Mouse (Mus musculus) NIH3T3 (cell line): ENCODE measurements around the gene Slc47a1.

Experiments
- DNase-seq: peaks from one replicate; pipeline ENCODE4 v3.0.0-alpha.2; 2012; ENCODE audit warnings: low read depth

Gene Slc47a1

DNA sequence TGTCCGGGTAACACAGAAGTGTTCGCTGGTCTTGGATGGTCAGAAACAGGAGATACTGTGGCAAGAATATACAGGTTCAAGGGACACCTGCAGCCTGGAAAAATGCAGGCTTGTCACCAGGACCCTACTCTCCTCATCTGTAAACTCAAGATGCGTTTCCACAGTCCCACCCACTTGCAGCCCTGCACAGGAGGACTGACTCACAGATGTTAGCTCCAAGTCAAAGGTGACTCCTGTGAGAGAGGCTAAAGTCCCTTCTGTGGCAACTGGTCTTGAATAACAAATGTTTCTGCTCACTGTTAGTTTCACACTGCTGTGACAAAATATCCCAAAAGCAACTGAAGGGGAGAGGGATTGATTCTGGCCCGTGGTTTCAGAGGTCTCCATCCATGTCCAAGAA is 506 bp upstream of the Slc47a1 start:
- no peak for DNase-seq

GRCm38 (mm10) chr11:61368668-61369067 is 9.5 kb downstream of the Slc47a1 start:
- no peak for DNase-seq

- no peak for DNase-seq
Measured at GRCm38 (mm10) chr11:61366517-61367273, 11.4 kb downstream of the Slc47a1 start.

DNA sequence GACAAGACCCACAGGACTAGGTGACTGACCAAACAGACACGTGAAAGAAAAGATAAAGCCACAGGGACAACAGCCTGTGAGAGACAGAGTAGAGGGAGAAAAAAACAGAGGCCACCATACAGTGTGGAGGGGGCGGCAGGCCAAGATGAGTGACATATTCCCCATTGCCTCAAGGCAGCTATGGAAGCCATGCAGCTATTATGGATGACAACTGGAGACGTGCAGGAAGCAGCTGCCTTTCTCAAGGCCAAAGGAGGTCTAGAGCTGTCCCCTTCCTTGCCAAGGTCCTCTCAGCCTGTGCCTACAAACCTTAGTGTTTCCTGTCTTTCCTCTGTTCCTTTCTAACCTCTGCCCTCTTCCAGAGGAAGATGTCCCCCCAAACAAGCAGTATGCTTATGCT is 12.2 kb downstream of the Slc47a1 start:
- no peak for DNase-seq

DNA sequence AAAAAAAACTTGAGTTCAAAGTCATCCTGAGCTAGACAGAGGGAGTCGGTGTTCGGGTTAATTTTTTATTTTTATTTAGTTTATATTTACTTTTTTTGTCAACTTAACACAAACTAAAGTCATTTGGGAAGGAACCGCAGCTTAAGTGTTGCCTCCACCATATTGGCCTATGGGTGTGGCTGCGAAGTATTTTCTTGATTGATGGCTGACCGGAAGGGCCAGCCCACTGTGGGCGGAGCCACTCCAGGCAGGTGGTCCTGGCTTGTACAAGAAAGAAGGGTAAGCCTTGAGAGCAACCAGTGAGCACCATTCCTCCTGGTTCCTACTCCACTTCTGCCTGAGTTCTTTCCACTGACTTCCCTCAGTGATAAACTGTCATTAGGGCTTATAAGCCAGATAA is 14.0 kb downstream of the Slc47a1 start:
- no peak for DNase-seq

DNA sequence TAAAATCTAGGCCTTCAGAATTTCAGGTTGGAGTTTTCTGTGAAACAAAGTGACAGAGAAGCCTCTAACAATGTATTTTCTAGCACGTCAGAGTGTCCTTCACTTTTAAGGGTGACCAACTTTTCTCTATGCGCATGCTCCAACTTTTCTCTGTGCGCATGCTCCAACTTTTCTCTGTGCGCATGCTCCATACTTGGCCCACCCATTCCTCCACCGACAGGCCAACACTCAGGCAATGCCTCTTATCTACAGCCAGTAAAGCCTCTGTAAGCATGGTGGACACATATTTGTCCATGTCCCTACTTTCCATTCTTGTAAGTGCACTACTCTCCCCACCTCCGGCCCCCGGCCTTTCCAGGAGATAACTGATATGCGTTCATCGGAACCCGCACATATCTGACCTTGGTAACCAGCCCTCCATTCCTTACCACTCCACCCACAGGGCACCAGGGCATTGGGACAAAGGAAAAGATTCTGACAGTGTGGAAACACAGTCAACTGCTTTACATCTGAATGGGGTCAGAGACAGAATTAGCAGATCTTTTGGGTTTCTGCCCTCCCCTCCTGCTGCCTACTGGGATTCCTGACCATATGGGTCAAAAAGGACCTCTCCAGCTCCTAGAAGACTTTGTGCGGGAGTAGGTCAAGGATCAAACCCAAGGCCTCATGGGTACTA is 16.5 kb downstream of the Slc47a1 start:
- no peak for DNase-seq

DNA sequence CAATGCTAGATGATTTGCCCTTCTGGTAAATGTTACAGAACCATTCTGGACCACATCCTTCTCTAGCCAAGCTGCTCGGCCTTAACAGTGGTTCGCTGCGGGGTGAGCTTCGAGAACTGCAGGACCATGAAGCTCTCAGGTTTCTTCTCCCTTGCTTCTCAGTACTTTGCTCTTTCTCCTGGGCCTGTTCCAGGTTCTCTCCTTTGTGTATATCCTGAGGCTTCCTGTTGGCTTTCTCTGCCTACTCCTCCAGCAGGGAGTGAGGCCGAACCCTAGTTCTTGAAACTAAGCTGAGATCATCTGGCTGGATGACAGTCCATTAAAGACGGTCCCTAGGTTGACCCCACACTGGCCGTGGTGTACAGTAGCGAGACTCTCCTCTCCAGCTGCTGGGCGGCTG is 21.5 kb downstream of the Slc47a1 start:
- DNase-seq, result no peak

DNA sequence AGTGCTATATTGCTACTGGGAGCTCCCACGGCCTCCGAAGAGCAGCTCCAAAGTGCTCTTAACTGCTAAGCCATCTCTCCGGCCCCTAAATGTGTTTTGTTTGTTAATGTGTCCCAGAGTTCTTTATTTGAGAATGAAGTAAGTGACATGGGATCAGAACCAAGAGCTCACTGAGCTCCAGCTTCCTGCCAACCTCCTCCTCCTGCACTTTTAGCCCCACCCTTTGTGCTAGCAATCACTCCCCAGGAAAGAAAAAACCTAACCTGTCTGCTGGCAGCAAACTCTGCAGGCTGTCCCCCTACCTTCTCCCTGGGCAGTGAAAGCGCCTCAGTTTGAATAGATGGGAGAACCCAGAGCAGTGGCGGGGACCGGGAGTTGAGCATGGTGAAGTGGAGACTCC is 22.0 kb downstream of the Slc47a1 start:
- DNase-seq, result no peak

DNA sequence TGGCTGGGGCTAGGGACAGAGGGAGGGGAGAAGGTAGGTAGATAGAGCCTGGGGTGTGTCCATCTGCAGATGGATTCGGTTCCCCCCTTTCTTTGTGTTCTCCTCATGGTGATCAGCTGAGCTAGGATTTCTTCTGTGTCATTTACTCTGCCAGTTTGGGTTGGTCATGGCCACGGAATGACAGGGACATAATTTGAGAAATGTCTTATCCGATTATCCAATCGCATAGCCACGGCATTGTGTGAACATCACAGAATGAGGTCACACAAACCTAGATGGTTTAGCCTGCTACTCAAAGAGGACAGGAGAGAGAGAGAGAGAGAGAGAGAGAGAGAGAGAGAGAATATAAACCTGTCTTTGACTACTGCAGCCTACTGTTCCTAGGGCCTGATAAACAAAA is 22.8 kb downstream of the Slc47a1 start:
- no peak for DNase-seq

DNA sequence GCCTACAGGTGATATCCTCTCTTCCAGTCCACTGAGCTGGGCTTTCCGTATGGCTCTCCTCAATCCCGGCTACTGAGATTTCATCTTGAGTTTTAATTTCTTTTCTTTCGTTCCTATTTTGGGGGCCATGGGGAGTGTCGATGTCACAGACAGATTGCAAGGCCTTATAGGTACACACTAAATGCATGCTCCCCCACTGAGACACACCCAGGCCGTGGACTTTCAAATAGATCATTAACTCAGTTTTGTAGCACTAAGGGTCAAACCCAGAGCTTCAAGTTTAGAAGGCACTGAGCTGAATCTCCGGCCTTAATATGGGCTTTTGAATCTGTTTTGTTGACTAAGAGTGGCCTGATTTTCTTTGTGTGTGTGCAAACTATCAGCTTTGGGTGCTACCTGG is 23.8 kb downstream of the Slc47a1 start:
- DNase-seq, result no peak

DNA sequence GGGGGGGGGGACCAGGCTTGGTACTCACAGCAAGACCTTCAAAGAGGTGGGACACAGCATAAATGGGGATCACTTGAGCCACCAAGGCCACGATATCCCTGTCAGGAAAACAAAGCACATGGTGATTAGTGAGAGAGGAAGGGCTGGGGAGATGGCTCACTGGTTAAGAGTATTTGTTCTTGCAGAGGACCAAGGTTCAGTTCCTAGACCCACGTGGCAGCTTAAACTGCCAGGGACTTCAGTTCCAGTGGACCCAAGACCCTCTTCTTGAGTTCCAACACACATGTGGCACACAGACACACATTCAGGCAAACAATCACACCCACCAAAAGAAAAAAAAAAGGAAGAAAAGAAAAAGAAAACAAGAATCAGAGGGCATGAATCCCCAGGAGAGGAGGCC is 25.1 kb downstream of the Slc47a1 start:
- DNase-seq, result no peak

GRCm38 (mm10) chr11:61352138-61352651 is 25.9 kb downstream of the Slc47a1 start:
- peak; percentile 38 for DNase-seq

DNA sequence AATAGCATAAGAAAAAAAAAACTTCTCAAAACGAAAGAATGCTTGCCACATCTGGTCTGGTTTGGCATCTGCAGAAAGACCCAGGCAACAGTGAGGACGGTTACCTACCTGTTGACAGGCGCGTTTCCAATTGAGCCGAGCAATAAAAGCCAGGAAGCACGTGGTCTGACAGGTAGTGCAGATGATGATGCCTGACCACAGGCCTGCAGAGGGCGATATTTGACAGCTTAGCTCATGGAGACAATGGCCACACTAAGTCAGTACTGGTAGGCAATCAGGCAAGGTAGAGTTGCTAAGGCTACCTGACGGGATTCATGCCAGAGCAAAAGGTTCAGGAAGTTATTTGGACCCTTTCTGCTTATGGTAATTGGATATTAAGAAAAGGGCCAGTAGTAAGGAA is 28.8 kb downstream of the Slc47a1 start:
- DNase-seq, result peak; percentile 58

- peak; percentile 10 for DNase-seq
Measured at GRCm38 (mm10) chr11:61346133-61346532, 32.0 kb downstream of the Slc47a1 start.

DNA sequence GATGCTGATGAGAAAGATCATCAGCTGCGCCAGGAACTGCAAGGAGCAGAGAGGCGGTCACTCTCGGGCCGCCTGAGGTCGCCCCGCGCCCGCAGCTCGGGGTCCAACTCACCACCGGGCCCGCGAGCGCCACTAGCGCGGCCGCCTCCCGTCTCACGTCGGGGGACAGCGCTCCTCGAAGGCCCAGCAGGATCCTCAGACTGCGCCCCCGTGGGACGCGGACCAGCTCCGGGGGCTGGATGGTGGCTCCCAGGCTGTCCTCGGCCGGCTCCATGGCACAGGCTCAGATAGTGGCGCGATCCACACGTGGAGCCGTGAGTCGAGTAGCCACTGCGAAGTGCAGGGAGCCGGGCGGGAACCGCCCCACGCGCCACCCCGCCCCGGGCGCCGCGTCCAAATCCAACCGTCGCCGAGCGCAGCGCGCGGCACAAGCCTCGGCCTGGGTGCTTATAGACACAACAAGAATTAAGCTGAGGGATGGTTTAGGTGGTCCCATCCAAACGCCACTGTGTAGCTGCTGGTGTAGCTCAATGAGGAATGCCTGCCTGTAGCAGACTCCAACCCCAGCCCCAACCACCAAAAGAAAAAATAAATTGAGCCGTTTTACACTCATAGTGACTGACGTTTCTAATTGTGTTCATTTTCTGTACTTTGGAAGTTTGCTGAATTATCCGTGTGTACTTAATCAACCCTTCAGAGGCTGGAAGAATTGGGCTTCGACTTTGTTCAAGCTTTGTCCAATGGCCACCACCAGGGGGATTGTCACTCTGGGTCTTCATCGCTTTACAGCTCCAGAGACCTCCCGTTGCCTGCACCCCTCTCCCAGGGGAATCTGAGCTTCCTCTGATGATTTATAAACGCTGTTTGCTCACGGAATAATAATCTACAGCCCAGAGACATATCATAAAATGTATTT is 35.4 kb downstream of the Slc47a1 start, which contains the start of gene Slc47a2:
Slc47a2 (minus strand) TSS at position 356 of the 916 bp plus-strand sequence.
- DNase-seq, result peak; percentile 7

DNA sequence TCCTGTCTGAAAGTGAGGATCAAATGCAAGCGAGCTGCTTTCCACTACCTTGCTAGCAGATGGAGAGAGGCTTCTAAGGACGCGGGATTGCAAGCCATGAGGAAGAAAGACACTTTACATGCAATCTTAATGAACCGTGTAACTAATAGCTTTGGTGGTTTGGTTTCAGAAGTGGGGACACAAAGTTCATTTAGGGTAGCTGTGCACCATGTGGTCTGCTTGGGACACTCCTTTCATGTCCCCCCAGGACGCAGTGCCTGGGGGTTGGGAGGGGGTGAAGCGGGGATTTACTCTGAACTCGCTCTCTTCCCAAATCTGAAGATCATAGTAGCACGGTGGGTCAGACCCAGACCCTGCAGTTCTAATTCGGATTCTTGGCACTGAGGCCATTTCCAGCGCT is 36.2 kb downstream of the Slc47a1 start:
- no peak for DNase-seq

- no peak for DNase-seq
Measured at GRCm38 (mm10) chr11:61341233-61341632, 36.9 kb downstream of the Slc47a1 start.

DNA sequence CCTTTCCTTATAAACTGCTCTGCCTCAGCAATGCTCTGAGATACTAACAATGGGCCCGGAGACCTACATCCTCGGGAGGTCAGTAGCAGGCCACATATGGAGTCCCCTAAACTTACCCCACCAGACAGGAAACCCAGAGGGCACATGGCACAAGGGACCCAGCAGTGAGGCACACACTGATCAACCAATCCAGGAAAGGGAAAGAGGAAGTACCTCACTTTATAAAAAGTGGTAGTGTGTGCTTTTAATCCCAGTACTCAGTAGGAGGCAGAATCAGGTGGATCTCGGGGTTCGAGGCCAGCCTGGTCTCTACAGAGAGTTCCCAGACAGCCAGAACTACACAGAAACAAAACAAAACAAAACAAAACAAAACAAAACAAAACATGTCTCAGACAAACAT is 37.8 kb downstream of the Slc47a1 start:
- no peak for DNase-seq

GRCm38 (mm10) chr11:61337586-61337985 is 40.6 kb downstream of the Slc47a1 start:
- DNase-seq, result peak; percentile 59

DNA sequence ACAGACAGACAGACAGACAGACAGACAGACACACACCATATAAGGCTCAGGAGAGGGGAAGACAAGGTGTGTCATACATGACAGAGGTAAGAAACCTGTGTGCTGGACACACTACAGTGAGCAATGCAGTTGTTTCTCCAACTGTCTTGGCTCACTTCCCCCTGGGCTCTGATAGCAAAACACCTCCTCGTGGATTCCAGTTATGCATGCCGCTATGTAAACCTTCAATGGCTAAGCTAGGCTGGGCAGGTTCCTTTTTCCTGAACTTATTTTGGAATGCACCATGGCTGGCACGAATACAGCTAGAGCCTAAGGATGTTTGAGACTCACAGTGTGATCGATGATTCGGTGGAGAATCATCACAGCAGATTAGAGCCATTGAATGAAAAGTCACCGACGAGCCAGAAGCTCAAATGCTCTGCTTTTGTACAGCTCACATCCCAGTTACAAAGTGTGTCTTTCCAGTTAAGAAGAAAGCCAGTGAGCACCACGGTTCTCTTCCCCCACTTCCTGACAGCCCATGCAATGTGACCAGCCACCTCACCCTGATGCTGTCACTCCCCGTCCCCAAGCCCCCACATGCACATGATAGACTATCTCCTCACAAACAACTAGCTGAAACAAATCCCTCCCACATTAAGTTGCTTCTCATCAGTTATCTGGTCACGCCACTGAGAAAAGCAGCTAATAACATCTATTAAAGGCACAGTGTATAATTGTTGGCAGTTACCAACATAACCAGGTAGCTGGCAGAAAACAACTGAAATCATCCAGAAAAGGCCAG is 57.0 kb downstream of the Slc47a1 start:
- DNase-seq, result no peak

- DNase-seq, result no peak
Measured at GRCm38 (mm10) chr11:61319923-61320567, 58.1 kb downstream of the Slc47a1 start.
